Comparison of ENCODE assay signal across 24 mouse cellular contexts in the genomic region with DNA sequence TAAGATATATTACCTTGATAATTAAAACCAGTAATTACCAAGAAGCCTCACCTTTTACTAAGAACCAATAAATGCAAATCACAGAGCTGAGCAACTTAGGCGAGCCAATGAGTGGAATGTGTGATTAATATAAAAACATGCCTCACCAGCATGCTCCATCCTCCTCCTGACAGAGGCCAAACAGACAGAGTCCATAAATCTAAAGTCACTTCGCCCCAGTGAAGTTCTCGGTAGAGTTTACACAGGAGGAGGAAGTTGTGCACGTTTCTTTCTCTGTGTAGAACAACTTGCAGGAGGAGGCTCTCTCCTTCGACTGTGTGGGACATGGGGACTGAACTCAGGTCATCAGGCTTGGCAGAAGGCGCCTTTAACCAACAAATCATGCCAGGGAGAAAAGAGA.
DNase-seq lines count a peak whose midpoint lies in the region; ATAC-seq and TF ChIP-seq lines count a peak whose summit lies in the region.
"Had no signal": no experiment of that assay in that cellular context is flagged by ENCODE, and none has a peak within 500 bp of the region (broad histone marks: within the 10 kb centered on the region; RNA-seq: fewer than 3 reads in every experiment).

No protein-coding gene starts in this region.

- H3K36me3 ChIP-seq in heart, embryonic 13.5 days: no peaks in the 10 kb centered on the region
- no peaks in the 10 kb centered on the region for H3K36me3 ChIP-seq in kidney, embryonic 15.5 days
- no peaks in the 10 kb centered on the region for H3K36me3 ChIP-seq in kidney, postnatal 0 days (ENCODE audit: insufficient read depth, low read length)
- H3K36me3 ChIP-seq in stomach, postnatal 0 days (ENCODE audit: control insufficient read depth, insufficient read depth, low read length): no peaks in the 10 kb centered on the region
- H3K36me3 ChIP-seq: embryonic facial prominence, embryonic 10.5 days; embryonic facial prominence, embryonic 12.5 days; G1E had no signal

- peaks cover 12% of the 10 kb centered on the region for H3K4me1 ChIP-seq in heart, embryonic 13.5 days
- peaks cover 29% of the 10 kb centered on the region for H3K4me1 ChIP-seq in kidney, embryonic 15.5 days
- H3K4me1 ChIP-seq in kidney, postnatal 0 days (replicated peaks; ENCODE audit: insufficient read depth, low read length): 0 out of 2 replicates have a peak, but pooled peaks cover 5% of the 10 kb centered on the region
- H3K4me1 ChIP-seq in stomach, postnatal 0 days (replicated peaks; ENCODE audit: control insufficient read depth, insufficient read depth): no peaks in the 10 kb centered on the region

- H3K4me2 ChIP-seq in heart, embryonic 13.5 days: no peak overlapping the region
- no peak overlapping the region for H3K4me2 ChIP-seq in kidney, embryonic 15.5 days
- no peak overlapping the region for H3K4me2 ChIP-seq in kidney, postnatal 0 days (ENCODE audit: low read length)
- H3K4me2 ChIP-seq in stomach, postnatal 0 days (replicated peaks; ENCODE audit: low read depth): no peak overlapping the region
- H3K4me2 ChIP-seq: embryonic facial prominence, embryonic 12.5 days; forebrain, embryonic 13.5 days had no signal

- H3K27me3 ChIP-seq in heart, embryonic 13.5 days (replicated peaks): no peaks in the 10 kb centered on the region
- no peaks in the 10 kb centered on the region for H3K27me3 ChIP-seq in kidney, embryonic 15.5 days
- H3K27me3 ChIP-seq in kidney, postnatal 0 days (ENCODE audit: insufficient read depth, low read length): no peaks in the 10 kb centered on the region
- no peaks in the 10 kb centered on the region for H3K27me3 ChIP-seq in stomach, postnatal 0 days (ENCODE audit: control insufficient read depth, insufficient read depth, low read length)
- H3K27me3 ChIP-seq: CH12.LX; embryonic facial prominence, embryonic 12.5 days; Patski had no signal

- H3K9me3 ChIP-seq in heart, embryonic 13.5 days: no peaks in the 10 kb centered on the region
- H3K9me3 ChIP-seq in kidney, embryonic 15.5 days (replicated peaks): no peaks in the 10 kb centered on the region
- H3K9me3 ChIP-seq in kidney, postnatal 0 days (replicated peaks; ENCODE audit: low read length): no peaks in the 10 kb centered on the region
- H3K9me3 ChIP-seq in stomach, postnatal 0 days (ENCODE audit: control insufficient read depth, low read length): no peaks in the 10 kb centered on the region
- H3K9me3 ChIP-seq: embryonic facial prominence, embryonic 10.5 days; embryonic facial prominence, embryonic 12.5 days; forebrain, embryonic 13.5 days had no signal

- TF ChIP-seq EP300 in stomach, postnatal 0 days (optimal IDR thresholded peaks at IDR 0.05): no peak

- no peak for ATAC-seq in heart, embryonic 13.5 days (ENCODE audit: extremely low read depth, insufficient number of reproducible peaks, low FRiP score, low TSS enrichment)
- no peak for ATAC-seq in kidney, embryonic 15.5 days (replicated peaks; ENCODE audit: low FRiP score)
- ATAC-seq in kidney, postnatal 0 days (replicated peaks; ENCODE audit: low FRiP score, low read depth): no peak
- ATAC-seq in stomach, postnatal 0 days (ENCODE audit: low FRiP score, low TSS enrichment): peak; percentile 76
- ATAC-seq: activated CD4-positive, CD25-positive, alpha-beta regulatory T cell, adult 4 months; CD4-positive, CD25-positive, alpha-beta regulatory T cell, adult 4 months; forebrain, embryonic 13.5 days; Patski had no signal

- TF ChIP-seq CTCF in kidney, postnatal 0 days (IDR thresholded peaks at IDR 0.05; ENCODE audit: low read depth): no peak
- TF ChIP-seq CTCF in stomach, postnatal 0 days (IDR thresholded peaks at IDR 0.05; ENCODE audit: low read depth): no peak

- no peak for DNase-seq in heart, adult 8-10 months (ENCODE audit: low spot score)
- no peak for DNase-seq in kidney, adult 8-10 months
- DNase-seq in kidney, postnatal 0 days (ENCODE audit: low spot score): peak; percentile 64
- DNase-seq in kidney, adult 11 months: no peak
- no peak for DNase-seq in stomach, postnatal 0 days (ENCODE audit: low spot score)
- DNase-seq: adrenal gland, adult 8-10 months; adrenal gland, postnatal 14 days; adrenal gland, postnatal 36 days; B cell, adult 2 months; cerebellum, adult 11-12 months; cerebellum, adult 2 months; cerebellum, adult 9-10 months; cerebellum, postnatal 10 days; cerebellum, postnatal 25 days had no signal

- H3K27ac ChIP-seq in heart, embryonic 13.5 days (replicated peaks): peak overlapping the region; percentile 53; the same call in 1 of the 2 replicates
- H3K27ac ChIP-seq in kidney, embryonic 15.5 days: peak overlapping the region; percentile 61; the same call in 1 of the 2 replicates
- no peak overlapping the region for H3K27ac ChIP-seq in kidney, postnatal 0 days
- no peak overlapping the region for H3K27ac ChIP-seq in stomach, postnatal 0 days (replicated peaks)
- H3K27ac ChIP-seq: embryonic facial prominence, embryonic 10.5 days; embryonic facial prominence, embryonic 12.5 days; forebrain, embryonic 13.5 days had no signal

- no peak overlapping the region for H3K9ac ChIP-seq in heart, embryonic 13.5 days
- no peak overlapping the region for H3K9ac ChIP-seq in kidney, embryonic 15.5 days
- no peak overlapping the region for H3K9ac ChIP-seq in kidney, postnatal 0 days (ENCODE audit: low read depth, low read length)
- H3K9ac ChIP-seq in stomach, postnatal 0 days (ENCODE audit: low read length): no peak overlapping the region
- H3K9ac ChIP-seq: embryonic facial prominence, embryonic 12.5 days; forebrain, embryonic 13.5 days had no signal

- 59% methylated on average over 6 of the region's 6 CpGs for WGBS in heart, embryonic 13.5 days
- 31% methylated on average over 6 of the region's 6 CpGs for WGBS in kidney, embryonic 15.5 days
- 20% methylated on average over 6 of the region's 6 CpGs for WGBS in kidney, postnatal 0 days
- 45% methylated on average over 6 of the region's 6 CpGs for WGBS in stomach, postnatal 0 days

- no peak overlapping the region for H3K4me3 ChIP-seq in heart, embryonic 13.5 days
- no peak overlapping the region for H3K4me3 ChIP-seq in kidney, embryonic 15.5 days (replicated peaks)
- H3K4me3 ChIP-seq in kidney, postnatal 0 days (replicated peaks; ENCODE audit: low read depth, low read length): no peak overlapping the region
- H3K4me3 ChIP-seq in stomach, postnatal 0 days (ENCODE audit: low read depth, low read length): no peak overlapping the region
- H3K4me3 ChIP-seq: embryonic facial prominence, embryonic 10.5 days; embryonic facial prominence, embryonic 12.5 days; forebrain, embryonic 13.5 days had no signal

Comparison
In these comparisons a context has a peak if more than half of its experiments do, and no peak if none do; other contexts are left out.
1. H3K27ac ChIP-seq: peak in heart, embryonic 13.5 days (single experiment) and kidney, embryonic 15.5 days (single experiment); none in kidney, postnatal 0 days (single experiment) and stomach, postnatal 0 days (single experiment).